ENCODE assay signal across 10 mouse cellular contexts in genomic region chr19:45843424-45843823, GRCm38 (mm10). TPM values are rescaled to one million over a fixed set of nuclear protein-coding genes. Genes with fewer than 3 reads are reported as not detected.
DNase-seq lines count a peak whose midpoint lies in the region; ATAC-seq and TF ChIP-seq lines count a peak whose summit lies in the region.
"Had no signal": no experiment of that assay in that cellular context is flagged by ENCODE, and none has a peak within 500 bp of the region (broad histone marks: within the 10 kb centered on the region; RNA-seq: fewer than 3 reads in every experiment).

No protein-coding gene starts in this region.

- no peak for TF ChIP-seq CTCF in forebrain, postnatal 0 days (IDR thresholded peaks at IDR 0.05; ENCODE audit: low read depth)

- peak overlapping the region; percentile 53 for H3K9ac ChIP-seq in heart, embryonic 13.5 days
- H3K9ac ChIP-seq in forebrain, postnatal 0 days: no peak overlapping the region
- H3K9ac ChIP-seq: neural tube, embryonic 13.5 days had no signal

- H3K4me1 ChIP-seq in heart, embryonic 13.5 days: peaks cover 14% of the 10 kb centered on the region
- H3K4me1 ChIP-seq in forebrain, postnatal 0 days (ENCODE audit: insufficient read depth): 0 out of 2 replicates have a peak, but pooled peaks cover 4% of the 10 kb centered on the region

- no peaks in the 10 kb centered on the region for H3K27me3 ChIP-seq in heart, embryonic 13.5 days (replicated peaks)
- no peaks in the 10 kb centered on the region for H3K27me3 ChIP-seq in forebrain, postnatal 0 days (ENCODE audit: insufficient read depth, low read length)
- H3K27me3 ChIP-seq: neural tube, embryonic 13.5 days had no signal

- H3K36me3 ChIP-seq in heart, embryonic 13.5 days: no peaks in the 10 kb centered on the region; the same call in 1 of the 2 replicates
- H3K36me3 ChIP-seq in forebrain, postnatal 0 days (ENCODE audit: insufficient read depth): no peaks in the 10 kb centered on the region
- H3K36me3 ChIP-seq: neural tube, embryonic 13.5 days had no signal

- H3K4me3 ChIP-seq in heart, embryonic 13.5 days: no peak overlapping the region
- H3K4me3 ChIP-seq in forebrain, postnatal 0 days (ENCODE audit: low read depth, low read length): no peak overlapping the region
- H3K4me3 ChIP-seq: neural tube, embryonic 13.5 days had no signal

- WGBS in heart, embryonic 13.5 days: 24% methylated on average over 10 of the region's 10 CpGs
- 41% methylated on average over 10 of the region's 10 CpGs for whole genome bisulfite sequencing in forebrain, postnatal 0 days

- no peaks in the 10 kb centered on the region for H3K9me3 ChIP-seq in heart, embryonic 13.5 days
- no peaks in the 10 kb centered on the region for H3K9me3 ChIP-seq in forebrain, postnatal 0 days (ENCODE audit: low read length)
- H3K9me3 ChIP-seq: neural tube, embryonic 13.5 days had no signal

- peak overlapping the region; percentile 38 for H3K4me2 ChIP-seq in heart, embryonic 13.5 days
- H3K4me2 ChIP-seq in forebrain, postnatal 0 days (ENCODE audit: low read depth): no peak overlapping the region
- H3K4me2 ChIP-seq: neural tube, embryonic 13.5 days had no signal

- no peak for DNase-seq in heart, postnatal 10 days
- peak; percentile 82 for DNase-seq in CD4-positive helper T cell, adult 2 months (ENCODE audit: low read depth, low spot score)
- DNase-seq in forebrain, postnatal 0 days: no peak
- no peak for DNase-seq in kidney, adult 18-20 months
- no peak for DNase-seq in Muller cell, postnatal 12 days (ENCODE audit: inconsistent ontology term)
- DNase-seq in gastrocnemius, postnatal 14 days: no peak
- DNase-seq: cerebellum, postnatal 14 days had no signal

- intact Hi-C loops in heart, postnatal 10 days (cut with DNase I): no loop called here
- intact Hi-C loops in gastrocnemius, postnatal 14 days (cut with DNase I; ENCODE audit: low total_unique reads): no loop called here

- peak overlapping the region; percentile 40 for H3K27ac ChIP-seq in heart, embryonic 13.5 days (replicated peaks)
- peak overlapping the region; percentile 24 for H3K27ac ChIP-seq in forebrain, postnatal 0 days (ENCODE audit: low read depth, low read length)
- H3K27ac ChIP-seq: neural tube, embryonic 13.5 days had no signal

- ATAC-seq in heart, embryonic 13.5 days (ENCODE audit: extremely low read depth, insufficient number of reproducible peaks, low FRiP score, low TSS enrichment): no peak
- ATAC-seq in forebrain, postnatal 0 days: no peak
- ATAC-seq in neutrophil, adult 5-6 weeks (ENCODE audit: extremely low read depth, insufficient number of reproducible peaks, low FRiP score, poor library complexity, severe bottlenecking): peak; percentile 84

RNA-seq across cellular contexts. Expression of gene Kcnip2, which starts 27.6 kb away (rescaled TPM):
- 0.66 and 0.76 TPM in 2 replicates for polyA plus RNA-seq in heart, embryonic 13.5 days (2015; fragmentation: Nextera tagmentation; extraction: Ambion mirVana)
- total RNA-seq in heart, postnatal 10 days (2021): 100 to 1,000 TPM; 121 to 139 TPM
- total RNA-seq in forebrain, postnatal 0 days (2014; rRNA removed): 30.6 and 42.8 TPM in 2 replicates
- polyA plus RNA-seq in forebrain, postnatal 0 days (2015; fragmentation: Nextera tagmentation; extraction: Ambion mirVana): 29.4 and 30.3 TPM in 2 replicates
- total RNA-seq in neutrophil, adult 5-6 weeks (2017): 0.23 and 1.4 TPM in 2 replicates
- under 1 TPM; 0.16 to 0.74 TPM for total RNA-seq in gastrocnemius, postnatal 14 days (2021)

RNA-seq across cellular contexts. Expression of gene Mgea5, which starts 59.8 kb away (rescaled TPM):
- polyA plus RNA-seq in heart, embryonic 13.5 days (2015; fragmentation: Nextera tagmentation; extraction: Ambion mirVana): 32.6 and 33.4 TPM in 2 replicates
- total RNA-seq in heart, postnatal 10 days (2021): 10 to 100 TPM; 73.6 to 77.1 TPM
- total RNA-seq in forebrain, postnatal 0 days (2014; rRNA removed): 214 and 247 TPM in 2 replicates
- 46.8 and 67.8 TPM in 2 replicates for polyA plus RNA-seq in forebrain, postnatal 0 days (2015; fragmentation: Nextera tagmentation; extraction: Ambion mirVana)
- total RNA-seq in neutrophil, adult 5-6 weeks (2017): 514 and 539 TPM in 2 replicates
- total RNA-seq in gastrocnemius, postnatal 14 days (2021): 10 to 100 TPM; 28.6 to 29.6 TPM

Comparison
In these comparisons a context has a peak if more than half of its experiments do, and no peak if none do; other contexts are left out.
1. RNA of gene Kcnip2, which starts 27.6 kb away (total RNA-seq): 121 to 139 TPM in heart, postnatal 10 days and 30.6 to 42.8 TPM in forebrain, postnatal 0 days; 0.16 to 0.74 TPM in gastrocnemius, postnatal 14 days and 0.23 to 1.4 TPM in neutrophil, adult 5-6 weeks; every median in the first group is over 10 times any median in the second.